Mouse (Mus musculus) midbrain, embryonic 12.5 days (tissue): ENCODE measurements around the gene Gm21748. TPM values are rescaled to one million over a fixed set of nuclear protein-coding genes. Genes with fewer than 3 reads are reported as not detected.
"Not testable (repeated sequence)": the region's sequence is repeated elsewhere in the genome, so short reads cannot be mapped to it uniquely, and the experiment has no call there.

ENCODE experiments used
- ATAC-seq: fragments of 200-750 bp; cut with Nextera tagmentation; 2 replicates; pipeline ENCODE4 v1.8.0; 2017; ENCODE audit warnings: low read depth, moderate TSS enrichment, moderate library complexity; ENCODE audit not compliant: low FRiP score
- H3K27ac ChIP-seq: fragments of 300-500 bp; sonication (generic); replicated peaks from 2 replicates; pipeline ENCODE4 v1.5.1; 2016; ENCODE audit warnings: mild to moderate bottlenecking
- H3K27me3 ChIP-seq: fragments of 300-500 bp; sonication (generic); 2 replicates; pipeline ENCODE4 v1.6.1; 2016; ENCODE audit warnings: mild to moderate bottlenecking
- H3K36me3 ChIP-seq: fragments of 300-500 bp; sonication (generic); 2 replicates; pipeline ENCODE4 v1.6.1; 2016
- H3K4me1 ChIP-seq: fragments of 300-500 bp; sonication (generic); 2 replicates; pipeline ENCODE4 v1.6.1; 2016
- H3K4me2 ChIP-seq: fragments of 300-500 bp; sonication (generic); replicated peaks from 2 replicates; pipeline ENCODE4 v1.6.1; 2016; ENCODE audit warnings: mild to moderate bottlenecking, moderate library complexity
- H3K4me3 ChIP-seq: fragments of 300-500 bp; sonication (generic); 2 replicates; pipeline ENCODE4 v1.5.1; 2016; ENCODE audit warnings: mild to moderate bottlenecking
- H3K9ac ChIP-seq: fragments of 300-500 bp; sonication (generic); replicated peaks from 2 replicates; pipeline ENCODE4 v1.6.1; 2016; ENCODE audit warnings: mild to moderate bottlenecking, moderate library complexity
- H3K9me3 ChIP-seq: fragments of 300-500 bp; sonication (generic); 2 replicates; pipeline ENCODE4 v1.6.1; 2016; ENCODE audit warnings: mild to moderate bottlenecking
- WGBS: fragments of 180-500 bp; shearing (Covaris S2); methylation state at CpG from one replicate; pipeline ENCODE4 v1.1.7; 2016; 5-methylcytosine and 5-hydroxymethylcytosine counted together
- polyA plus RNA-seq: library from polyadenylated mRNA; unstranded; fragments of >200 nt; fragmentation: Nextera tagmentation; extraction: Ambion mirVana; gene quantifications from 2 replicates; pipeline ENCODE4 v1.2.1, GENCODE M21; 2016

Gene Gm21748
- polyA plus RNA-seq = not detected in 2 replicates

DNA sequence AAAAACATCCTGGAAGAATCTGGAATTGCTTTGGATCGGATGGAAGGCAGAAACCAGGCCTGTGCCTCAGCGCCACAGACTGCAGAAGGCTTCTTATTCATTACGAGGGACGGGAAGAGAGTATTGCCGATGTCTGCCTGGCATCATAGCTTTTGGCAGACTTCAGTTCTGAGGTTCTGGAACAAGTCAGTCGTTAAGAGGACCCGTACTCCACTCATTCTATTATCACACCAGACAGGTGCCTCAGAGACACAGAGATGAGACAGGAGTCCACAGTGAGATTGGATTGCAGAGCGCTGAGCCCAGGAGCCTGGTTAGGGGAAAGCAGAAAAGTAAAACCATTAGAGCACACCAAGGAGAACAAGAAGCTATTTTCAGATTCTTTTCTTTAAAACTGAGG lies at the start of gene Gm21748:
Gene Gm21748, minus strand, starts transcription at position 101 of the 400 bp plus-strand sequence.
- no CpG with 5 or more reads among the region's 8 CpGs for WGBS
- not testable (repeated sequence) for H3K9ac ChIP-seq, ATAC-seq

More for the DNA sequence above, at the start of gene Gm21748:
- H3K36me3 ChIP-seq, H3K4me3 ChIP-seq, H3K4me1 ChIP-seq, H3K4me2 ChIP-seq, H3K27ac ChIP-seq, H3K27me3 ChIP-seq, H3K9me3 ChIP-seq: not testable (repeated sequence)

Other genes starting within 250 kb of the Gm21748 start
- not detected in 2 replicates for gene Gm21860, start 84.4 kb downstream of the Gm21748 start, polyA plus RNA-seq
- gene Gm47283, start 54.4 kb downstream of the Gm21748 start, polyA plus RNA-seq = not detected in 2 replicates